ENCODE assay signal across 9 mouse cellular contexts in the genomic region with DNA sequence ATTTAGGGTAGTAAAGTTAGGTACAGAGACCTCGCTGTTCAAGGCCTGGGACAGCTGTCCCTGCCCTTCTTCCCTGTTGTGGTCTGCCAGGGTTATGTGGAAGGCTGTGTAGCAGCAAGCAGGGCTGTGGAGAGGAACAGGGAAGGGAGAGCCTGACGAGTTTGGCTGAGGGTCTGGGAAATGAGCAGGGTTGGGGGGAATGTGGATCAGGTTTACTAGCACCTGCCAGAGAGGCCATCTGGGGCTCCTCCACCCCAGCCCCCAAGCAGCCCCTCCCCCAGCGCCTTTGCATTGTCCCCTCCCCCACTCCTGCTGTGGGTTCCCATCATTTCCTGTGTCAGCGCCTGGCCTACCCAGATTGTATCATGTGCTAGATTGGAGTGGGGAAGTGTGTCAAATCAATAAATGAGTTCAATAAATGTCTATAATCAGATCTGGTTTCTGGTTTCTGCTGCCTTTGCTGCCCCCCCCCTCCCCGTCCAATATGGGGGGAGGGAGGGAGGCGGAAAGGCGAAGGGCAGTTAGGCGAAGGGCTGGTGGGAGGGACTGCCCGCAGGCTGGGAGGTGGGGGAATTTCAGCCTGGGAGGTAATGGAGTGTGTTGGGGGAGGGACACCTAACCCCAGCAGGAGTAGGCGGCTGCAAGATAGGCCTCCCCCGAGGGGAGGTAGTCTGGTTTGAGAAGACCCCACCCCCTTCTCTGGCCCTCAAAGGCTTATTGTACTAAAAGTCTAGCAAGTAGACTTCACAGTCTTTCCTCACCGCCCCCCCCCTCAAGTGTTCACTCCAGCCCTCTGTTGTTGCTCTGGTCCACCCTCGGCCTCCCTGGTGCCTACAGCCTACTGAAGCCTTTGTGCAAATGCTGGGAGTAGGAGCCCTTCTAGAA. TPM values are rescaled to one million over a fixed set of nuclear protein-coding genes. Genes with fewer than 3 reads are reported as not detected.
A peak's percentile ranks its signal among the peaks of the same experiment; 100 is the strongest.
DNase-seq lines count a peak whose midpoint lies in the region; ATAC-seq lines count a peak whose summit lies in the region.
"Had no signal": no experiment of that assay in that cellular context is flagged by ENCODE, and none has a peak within 500 bp of the region (broad histone marks: within the 10 kb centered on the region; RNA-seq: fewer than 3 reads in every experiment).

No protein-coding gene starts in this region.

- peak overlapping the region; percentile 76 for H3K27ac ChIP-seq in lung, embryonic 15.5 days
- peak overlapping the region; percentile 76 for H3K27ac ChIP-seq in forebrain, embryonic 12.5 days
- H3K27ac ChIP-seq in liver, embryonic 13.5 days: peak overlapping the region; percentile 18; the same call in 1 of the 2 replicates

- no peak overlapping the region for H3K9ac ChIP-seq in lung, embryonic 15.5 days
- H3K9ac ChIP-seq in forebrain, embryonic 12.5 days: no peak overlapping the region
- H3K9ac ChIP-seq in liver, embryonic 13.5 days: no peak overlapping the region

- ATAC-seq in lung, embryonic 15.5 days (ENCODE audit: borderline replicate concordance, extremely low read depth, low FRiP score, low TSS enrichment): peak; percentile 70; the same call in 1 of the 2 replicates
- ATAC-seq in forebrain, embryonic 12.5 days (ENCODE audit: low FRiP score): peak; percentile 71
- ATAC-seq in liver, embryonic 13.5 days (ENCODE audit: low read depth): peak; percentile 46; the same call in 1 of the 2 replicates

- no peak overlapping the region for H3K4me3 ChIP-seq in lung, embryonic 15.5 days
- H3K4me3 ChIP-seq in forebrain, embryonic 12.5 days (replicated peaks): no peak overlapping the region
- H3K4me3 ChIP-seq in liver, embryonic 13.5 days (replicated peaks): no peak overlapping the region

- no peak for DNase-seq in lung, postnatal 4 days
- no peak for DNase-seq in liver, embryonic 13.5 days
- peak; percentile 69 for DNase-seq in thymus, postnatal 0 days (ENCODE audit: low spot score)
- DNase-seq in gastrocnemius, adult 8-10 months (ENCODE audit: low spot score in 2 of 2): no peak
- no peak for DNase-seq in layer of hippocampus, postnatal 25 days (ENCODE audit: extremely low spot score in 1 of 2, low spot score in 1 of 2)
- DNase-seq in lung, postnatal 10 days: no peak

- no peak overlapping the region for H3K4me2 ChIP-seq in lung, embryonic 15.5 days
- H3K4me2 ChIP-seq in forebrain, embryonic 12.5 days: peak overlapping the region; percentile 22
- no peak overlapping the region; the same call in 1 of the 2 replicates for H3K4me2 ChIP-seq in liver, embryonic 13.5 days

- H3K27me3 ChIP-seq in lung, embryonic 15.5 days: no peaks in the 10 kb centered on the region
- peaks cover under 1% of the 10 kb centered on the region; the same call in 1 of the 2 replicates for H3K27me3 ChIP-seq in forebrain, embryonic 12.5 days
- no peaks in the 10 kb centered on the region for H3K27me3 ChIP-seq in liver, embryonic 13.5 days

- peaks cover 6% of the 10 kb centered on the region; the same call in 1 of the 2 replicates for H3K4me1 ChIP-seq in lung, embryonic 15.5 days
- peaks cover 13% of the 10 kb centered on the region for H3K4me1 ChIP-seq in forebrain, embryonic 12.5 days
- peaks cover 27% of the 10 kb centered on the region for H3K4me1 ChIP-seq in liver, embryonic 13.5 days (replicated peaks)

- H3K36me3 ChIP-seq in lung, embryonic 15.5 days: no peaks in the 10 kb centered on the region
- 0 out of 2 replicates have a peak, but pooled peaks cover 5% of the 10 kb centered on the region for H3K36me3 ChIP-seq in forebrain, embryonic 12.5 days (replicated peaks)
- H3K36me3 ChIP-seq in liver, embryonic 13.5 days: peaks cover 18% of the 10 kb centered on the region

- 22% methylated on average over 11 of the region's 13 CpGs for WGBS in lung, embryonic 15.5 days
- WGBS in forebrain, embryonic 12.5 days: 22% methylated on average over 10 of the region's 13 CpGs
- 12% methylated on average over 11 of the region's 13 CpGs for WGBS in liver, embryonic 13.5 days (ENCODE audit: insufficient replicate concordance)

- H3K9me3 ChIP-seq in lung, embryonic 15.5 days: no peaks in the 10 kb centered on the region
- no peaks in the 10 kb centered on the region for H3K9me3 ChIP-seq in forebrain, embryonic 12.5 days
- H3K9me3 ChIP-seq in liver, embryonic 13.5 days (replicated peaks): no peaks in the 10 kb centered on the region

RNA-seq across cellular contexts. Expression of gene Gm614, which starts 3.1 kb away (rescaled TPM):
- polyA plus RNA-seq in lung, embryonic 15.5 days (2015; fragmentation: Nextera tagmentation; extraction: Ambion mirVana): not detected in 2 replicates
- polyA plus RNA-seq in forebrain, embryonic 12.5 days (2016; fragmentation: Nextera tagmentation; extraction: Ambion mirVana): not detected in 2 replicates
- not detected in 2 replicates for polyA plus RNA-seq in liver, embryonic 13.5 days (2015; fragmentation: Nextera tagmentation; extraction: Ambion mirVana)
- polyA plus RNA-seq in thymus, postnatal 0 days (2015; fragmentation: Nextera tagmentation; extraction: Ambion mirVana): 0.64 and 1.1 TPM in 2 replicates
- not detected for total RNA-seq in gastrocnemius, adult 8-10 months (2022)
- total RNA-seq in layer of hippocampus, postnatal 25 days (2021): not detected

RNA-seq across cellular contexts. Expression of gene Foxo4, which starts 6.4 kb away (rescaled TPM):
- 1.9 and 2.0 TPM in 2 replicates for polyA plus RNA-seq in lung, embryonic 15.5 days (2015; fragmentation: Nextera tagmentation; extraction: Ambion mirVana)
- polyA plus RNA-seq in forebrain, embryonic 12.5 days (2016; fragmentation: Nextera tagmentation; extraction: Ambion mirVana): 1.3 and 1.9 TPM in 2 replicates
- 1.5 TPM in 2 replicates for polyA plus RNA-seq in liver, embryonic 13.5 days (2015; fragmentation: Nextera tagmentation; extraction: Ambion mirVana)
- polyA plus RNA-seq in thymus, postnatal 0 days (2015; fragmentation: Nextera tagmentation; extraction: Ambion mirVana): 2.9 and 4.2 TPM in 2 replicates
- total RNA-seq in gastrocnemius, adult 8-10 months (2022): 100 to 1,000 TPM; 131 to 157 (median 141) TPM
- total RNA-seq in layer of hippocampus, postnatal 25 days (2021): 10 to 100 TPM; 18.4 to 22.8 TPM

RNA-seq across cellular contexts. Expression of gene Il2rg, which starts 7.4 kb away (rescaled TPM):
- 19.4 and 27.6 TPM in 2 replicates for polyA plus RNA-seq in lung, embryonic 15.5 days (2015; fragmentation: Nextera tagmentation; extraction: Ambion mirVana)
- polyA plus RNA-seq in forebrain, embryonic 12.5 days (2016; fragmentation: Nextera tagmentation; extraction: Ambion mirVana): 2.0 TPM in 2 replicates
- polyA plus RNA-seq in liver, embryonic 13.5 days (2015; fragmentation: Nextera tagmentation; extraction: Ambion mirVana): 9.0 and 11.4 TPM in 2 replicates
- polyA plus RNA-seq in thymus, postnatal 0 days (2015; fragmentation: Nextera tagmentation; extraction: Ambion mirVana): 334 and 367 TPM in 2 replicates
- total RNA-seq in gastrocnemius, adult 8-10 months (2022): 1 to 10 TPM in 2 of 4 experiments, under 1 TPM in 2; 0.87 to 1.4 (median 1.0) TPM
- total RNA-seq in layer of hippocampus, postnatal 25 days (2021): 1 to 10 TPM; 1.3 to 1.4 TPM

RNA-seq across cellular contexts. Expression of gene Gm20489, which starts 8.1 kb away (rescaled TPM):
- polyA plus RNA-seq in lung, embryonic 15.5 days (2015; fragmentation: Nextera tagmentation; extraction: Ambion mirVana): not detected in 2 replicates
- not detected in 2 replicates for polyA plus RNA-seq in forebrain, embryonic 12.5 days (2016; fragmentation: Nextera tagmentation; extraction: Ambion mirVana)
- 0.08 TPM in 1 of 2 replicates, not detected in the other for polyA plus RNA-seq in liver, embryonic 13.5 days (2015; fragmentation: Nextera tagmentation; extraction: Ambion mirVana)
- polyA plus RNA-seq in thymus, postnatal 0 days (2015; fragmentation: Nextera tagmentation; extraction: Ambion mirVana): not detected in 2 replicates
- total RNA-seq in gastrocnemius, adult 8-10 months (2022): not detected
- total RNA-seq in layer of hippocampus, postnatal 25 days (2021): not detected
- polyA plus RNA-seq: testis, adult 2 months had no signal

RNA-seq across cellular contexts. Expression of gene Med12, which starts 13.1 kb away (rescaled TPM):
- polyA plus RNA-seq in lung, embryonic 15.5 days (2015; fragmentation: Nextera tagmentation; extraction: Ambion mirVana): 29.5 and 32.3 TPM in 2 replicates
- 42.0 and 43.1 TPM in 2 replicates for polyA plus RNA-seq in forebrain, embryonic 12.5 days (2016; fragmentation: Nextera tagmentation; extraction: Ambion mirVana)
- polyA plus RNA-seq in liver, embryonic 13.5 days (2015; fragmentation: Nextera tagmentation; extraction: Ambion mirVana): 18.4 and 21.1 TPM in 2 replicates
- 25.8 and 33.0 TPM in 2 replicates for polyA plus RNA-seq in thymus, postnatal 0 days (2015; fragmentation: Nextera tagmentation; extraction: Ambion mirVana)
- 10 to 100 TPM; 12.0 to 19.1 (median 14.3) TPM for total RNA-seq in gastrocnemius, adult 8-10 months (2022)
- total RNA-seq in layer of hippocampus, postnatal 25 days (2021): 10 to 100 TPM; 21.2 to 39.4 TPM

Comparison
In these comparisons a context has a peak if more than half of its experiments do, and no peak if none do; other contexts are left out.
1. H3K27ac ChIP-seq: peak in every context shown above with its lines; median percentile 76 in lung, embryonic 15.5 days; 76 in forebrain, embryonic 12.5 days; 18 in liver, embryonic 13.5 days.
2. RNA of gene Il2rg, which starts 7.4 kb away (polyA plus RNA-seq): 334 to 367 TPM in thymus, postnatal 0 days; 19.4 to 27.6 TPM in lung, embryonic 15.5 days, 9.0 to 11.4 TPM in liver, embryonic 13.5 days and 2.0 TPM in forebrain, embryonic 12.5 days; every median in the first group is over 10 times any median in the second.
3. Peak in every context shown above with its lines, with median percentiles within 50 percentile points of each other: ATAC-seq.